Mouse (Mus musculus) lung, postnatal 36 days (tissue): ENCODE measurements around the gene Cnot3.
"Not testable (repeated sequence)": the region's sequence is repeated elsewhere in the genome, so short reads cannot be mapped to it uniquely, and the experiment has no call there.

Experiments
- DNase-seq: peaks from one replicate; pipeline ENCODE4 v3.0.0; 2022; ENCODE audit warnings: mixed read lengths

Cnot3 gene

GRCm38 (mm10) chr7:3703148-3703878, 58.2 kb downstream of the Cnot3 start:
- DNase-seq = no peak

GRCm38 (mm10) chr7:3703879-3704441, 58.9 kb downstream of the Cnot3 start, which contains the start of gene Rps9:
Gene Rps9 (plus strand): TSS chr7:3703993.
- DNase-seq = peak; percentile 99

- no peak for DNase-seq
Observed at GRCm38 (mm10) chr7:3704475-3704874, 59.4 kb downstream of the Cnot3 start.

GRCm38 (mm10) chr7:3705461-3705860, 60.4 kb downstream of the Cnot3 start:
- DNase-seq = not testable (repeated sequence)

DNA sequence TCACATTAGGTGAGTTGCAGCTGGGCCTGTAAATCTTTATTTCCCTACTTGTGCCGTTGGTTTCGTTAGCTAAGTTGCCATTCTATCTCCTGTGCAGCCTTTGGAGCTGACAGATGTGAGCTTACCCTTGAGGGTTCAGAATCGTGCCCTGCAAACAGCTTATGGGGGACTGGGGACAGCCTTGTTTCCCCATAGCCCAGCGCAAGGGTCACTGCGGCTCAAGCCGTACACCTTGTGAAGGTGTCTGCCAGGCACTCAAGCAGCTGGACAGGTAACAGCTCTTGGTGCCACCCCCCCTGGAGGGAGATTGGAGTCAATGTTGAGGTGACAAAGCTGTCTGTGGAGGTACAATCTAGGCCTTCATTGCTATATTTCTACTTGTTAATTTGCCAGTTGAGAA, 60.8 kb downstream of the Cnot3 start:
- no peak for DNase-seq

DNA sequence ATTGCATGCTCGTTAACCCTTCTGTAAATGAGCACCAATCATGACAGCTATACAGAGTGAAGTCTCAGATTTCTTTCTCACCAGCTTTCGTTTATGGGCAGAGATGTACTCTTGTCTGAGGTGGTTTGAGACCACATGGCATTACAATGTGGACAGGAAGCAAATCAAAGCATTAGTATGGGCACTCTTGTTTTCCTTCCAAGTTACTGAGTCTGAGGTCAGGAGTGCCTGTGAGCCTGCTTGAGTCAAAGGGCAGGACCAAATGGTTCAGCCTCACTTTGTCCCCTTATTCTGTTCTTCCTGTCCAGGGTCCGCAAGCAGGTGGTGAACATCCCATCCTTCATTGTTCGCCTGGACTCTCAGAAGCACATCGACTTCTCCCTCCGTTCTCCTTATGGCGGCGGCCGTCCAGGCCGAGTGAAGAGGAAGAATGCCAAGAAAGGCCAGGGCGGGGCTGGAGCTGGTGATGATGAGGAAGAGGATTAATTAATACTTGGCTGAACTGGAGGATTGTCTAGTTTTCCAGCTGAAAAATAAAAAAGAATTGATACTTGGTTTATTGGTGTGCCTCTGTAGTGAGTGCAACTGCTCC, 61.4 kb downstream of the Cnot3 start:
- peak; percentile 16 for DNase-seq

DNA sequence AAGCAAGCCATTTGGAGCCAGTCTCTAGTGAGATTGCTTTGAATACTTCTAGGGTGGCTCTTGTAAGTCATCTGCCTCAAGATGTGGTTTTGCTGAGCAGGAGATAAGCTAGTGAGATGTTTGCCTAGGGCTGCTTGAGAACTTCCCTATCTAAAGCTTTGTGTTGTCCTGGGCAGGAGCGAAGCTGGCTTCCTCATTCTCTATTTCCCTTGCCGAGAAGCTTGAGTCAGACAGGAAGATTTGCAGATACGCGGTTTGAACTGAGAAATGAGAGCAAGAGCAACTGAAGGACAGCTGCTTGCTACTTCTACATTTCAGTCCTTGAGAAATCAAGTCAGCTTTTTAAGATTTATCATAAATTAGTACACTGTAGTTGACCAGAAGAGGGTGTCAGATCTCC, 62.0 kb downstream of the Cnot3 start:
- DNase-seq = peak; percentile 62

DNA sequence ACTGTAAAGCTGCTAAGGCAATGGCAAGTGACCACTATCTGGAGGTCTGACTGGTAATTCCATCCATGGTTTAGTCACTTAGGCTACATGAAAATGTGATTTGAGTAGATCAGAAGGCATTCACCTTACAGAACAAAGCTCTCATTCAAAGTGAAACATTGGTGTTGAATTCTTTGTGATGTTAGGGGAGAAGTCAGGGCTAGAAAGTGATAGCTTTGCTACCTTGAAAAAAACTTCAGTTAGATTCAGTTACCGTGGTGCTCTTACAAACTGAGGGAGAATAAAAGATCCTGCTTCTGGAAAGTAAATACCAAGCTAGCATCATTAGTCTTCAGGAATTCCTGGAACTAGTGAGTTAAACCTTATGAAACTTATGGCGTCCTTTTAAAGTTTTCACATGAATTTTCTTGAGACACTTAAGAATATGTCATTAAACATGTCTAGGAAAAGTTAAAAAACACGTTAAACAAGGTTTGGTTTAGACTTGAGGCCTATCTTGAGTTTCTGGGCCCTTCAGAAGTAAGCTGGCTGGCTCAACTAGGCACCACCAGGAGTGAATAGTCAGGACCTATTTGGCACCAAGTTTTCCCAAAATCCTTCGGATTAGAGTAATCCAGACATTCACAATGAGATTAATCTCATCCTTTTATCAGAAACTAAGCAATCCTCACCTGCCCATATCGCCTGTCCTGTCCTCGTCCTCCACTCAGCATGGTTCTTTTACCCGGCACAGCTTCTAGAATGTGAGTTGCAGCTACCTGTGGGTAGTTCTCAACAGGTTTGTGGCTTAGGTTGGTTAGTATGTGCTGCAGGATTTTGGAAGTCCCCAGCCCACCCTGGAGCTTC, 62.7 kb downstream of the Cnot3 start:
- DNase-seq = no peak

DNA sequence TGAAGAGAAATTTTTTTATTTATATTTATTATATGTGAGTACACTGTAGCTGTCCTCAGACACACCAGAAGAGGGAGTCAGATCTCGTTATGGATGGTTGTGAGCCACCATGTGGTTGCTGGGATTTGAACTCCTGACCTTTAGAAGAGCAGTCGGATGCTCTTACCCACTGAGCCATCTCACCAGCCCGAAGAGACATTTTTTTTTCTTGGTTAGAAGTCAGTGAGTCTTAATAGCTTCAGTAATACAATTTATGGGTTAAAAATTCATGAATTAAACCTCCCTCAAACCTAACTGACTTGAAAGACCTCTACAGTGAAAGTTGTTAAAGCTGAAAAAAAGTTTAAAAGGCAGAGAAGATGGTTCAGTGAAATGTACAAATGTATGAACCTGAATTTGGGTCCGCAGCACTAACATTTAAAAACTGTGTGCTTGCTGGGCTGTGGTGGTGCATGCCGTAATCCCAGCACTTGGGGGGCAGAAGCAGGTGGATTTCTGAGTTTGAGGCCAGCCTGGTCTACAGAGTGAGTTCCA, 63.4 kb downstream of the Cnot3 start:
- DNase-seq = not testable (repeated sequence)

GRCm38 (mm10) chr7:3709000-3709399, 63.9 kb downstream of the Cnot3 start:
- no peak for DNase-seq
